Mouse (Mus musculus): ENCODE measurements around the gene Rgl2. TPM values are rescaled to one million over a fixed set of nuclear protein-coding genes. Genes with fewer than 3 reads are reported as not detected.

Rgl2 gene
- polyA plus RNA-seq, 1 experiment from 2014 or later: 44.7 TPM

DNA sequence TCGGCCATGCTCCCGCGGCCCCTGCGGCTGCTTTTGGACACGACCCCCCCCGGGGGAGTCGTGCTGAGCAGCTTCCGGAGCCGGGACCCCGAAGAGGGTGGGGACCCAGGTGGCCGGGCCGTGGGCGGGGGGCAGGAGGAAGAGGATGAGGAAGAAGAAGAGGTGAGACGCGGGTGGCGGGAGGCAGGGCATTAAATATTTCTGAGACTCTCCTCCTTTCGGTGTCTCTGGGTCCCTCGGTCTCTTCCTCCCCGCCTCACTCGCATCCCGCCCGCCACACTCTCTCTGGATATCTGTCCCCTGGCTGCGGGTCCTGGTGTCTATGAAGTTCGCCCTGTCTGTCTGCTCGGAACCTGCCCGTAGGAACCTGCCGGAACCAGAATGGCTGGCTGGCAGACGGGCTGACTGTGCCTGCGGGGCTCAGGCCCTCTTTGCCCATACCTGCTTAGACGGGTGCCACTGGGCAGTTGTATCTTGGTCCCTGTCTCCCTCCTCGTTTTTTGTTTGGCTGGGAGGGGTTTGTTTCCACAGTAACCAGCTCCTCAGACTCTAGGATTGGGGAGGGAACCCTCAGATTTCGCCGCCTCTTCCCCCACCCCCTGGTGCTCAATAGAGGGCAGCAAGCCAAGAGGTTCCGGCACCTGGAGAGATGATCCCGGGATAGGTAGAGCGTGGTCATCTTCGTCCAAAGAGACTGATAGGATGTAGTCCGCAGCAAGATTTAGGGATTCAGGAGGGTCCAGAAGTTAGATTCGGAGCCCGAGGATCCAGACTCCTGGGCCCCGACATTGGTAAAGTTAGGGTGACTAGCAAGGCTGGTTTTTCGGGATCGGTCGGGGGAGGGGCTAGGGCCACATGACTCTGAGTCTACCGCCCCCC is 1.2 kb downstream of the Rgl2 start:
- peaks cover 19% of the 10 kb centered on the region for H3K4me1 ChIP-seq (ENCODE audit: control insufficient read depth, insufficient read depth, low read length)
- peak overlapping the region; percentile 99 for H3K27ac ChIP-seq (ENCODE audit: low read length)
- no peaks in the 10 kb centered on the region for H3K27me3 ChIP-seq (ENCODE audit: control insufficient read depth, insufficient read depth, low read length)
- under 1% methylated on average over 42 of the region's 45 CpGs for WGBS
- H3K4me3 ChIP-seq (replicated peaks; ENCODE audit: low read length): peak overlapping the region; percentile 63
- H3K4me2 ChIP-seq (ENCODE audit: low read depth, low read length): peak overlapping the region; percentile 68
- 0 out of 2 replicates have a peak, but pooled peaks cover 3% of the 10 kb centered on the region for H3K36me3 ChIP-seq (ENCODE audit: control insufficient read depth, insufficient read depth, low read length)
- ATAC-seq (ENCODE audit: insufficient read depth, low FRiP score): peak; percentile 19; the same call in 1 of the 2 replicates
- H3K9me3 ChIP-seq (replicated peaks; ENCODE audit: control insufficient read depth, low read length): no peaks in the 10 kb centered on the region
- peak overlapping the region; percentile 82 for H3K9ac ChIP-seq (ENCODE audit: low read length)

DNA sequence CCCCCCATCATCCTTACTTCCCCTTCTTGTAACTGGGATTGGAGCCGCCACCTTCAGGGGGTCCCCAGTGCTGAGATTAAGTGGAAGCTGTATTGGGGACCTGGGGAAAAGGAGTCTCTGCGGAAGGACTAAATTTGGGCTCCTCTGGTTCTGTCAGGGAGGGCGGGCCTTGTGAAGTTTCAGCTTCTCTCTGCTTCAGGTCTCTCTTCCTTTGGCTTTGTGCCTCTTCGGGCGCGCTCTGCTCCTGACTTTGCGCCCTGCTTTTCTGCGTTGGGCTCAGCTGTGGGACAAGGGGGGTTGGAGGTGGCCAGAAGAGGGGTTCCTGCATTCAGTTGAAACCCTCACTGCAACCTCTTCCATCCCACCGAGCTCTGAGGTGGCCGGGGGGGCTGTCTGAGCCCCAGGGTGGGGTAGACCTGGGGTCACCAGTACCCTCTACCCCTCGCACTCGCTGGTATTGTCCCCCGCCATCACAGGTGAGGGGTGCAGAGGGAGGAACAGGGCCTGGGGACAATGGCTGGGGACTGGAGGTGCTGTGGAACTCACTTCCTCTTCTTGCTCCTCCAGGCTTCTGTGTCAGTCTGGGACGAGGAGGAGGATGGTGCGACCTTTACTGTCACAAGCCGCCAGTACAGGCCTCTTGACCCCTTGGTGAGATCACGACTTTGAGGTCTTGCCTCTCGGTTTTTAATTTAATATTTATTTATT is 2.0 kb downstream of the Rgl2 start:
- Histone ChIP-seq H3K27me3 (ENCODE audit: control insufficient read depth, insufficient read depth, low read length) (no peaks in the 10 kb centered on the region), H3K9me3 (replicated peaks; ENCODE audit: control insufficient read depth, low read length) (no peaks in the 10 kb centered on the region), H3K9ac (ENCODE audit: low read length) (peak overlapping the region; percentile 82), H3K4me3 (replicated peaks; ENCODE audit: low read length) (peak overlapping the region; percentile 63), H3K27ac (ENCODE audit: low read length) (peak overlapping the region; percentile 99), H3K36me3 (ENCODE audit: control insufficient read depth, insufficient read depth, low read length) (0 out of 2 replicates have a peak, but pooled peaks cover 8% of the 10 kb centered on the region), H3K4me1 (ENCODE audit: control insufficient read depth, insufficient read depth, low read length) (peaks cover 19% of the 10 kb centered on the region), H3K4me2 (ENCODE audit: low read depth, low read length) (peak overlapping the region; percentile 68)
- WGBS: 36% methylated on average over 18 of the region's 18 CpGs
- ATAC-seq (ENCODE audit: insufficient read depth, low FRiP score): no peak

DNA sequence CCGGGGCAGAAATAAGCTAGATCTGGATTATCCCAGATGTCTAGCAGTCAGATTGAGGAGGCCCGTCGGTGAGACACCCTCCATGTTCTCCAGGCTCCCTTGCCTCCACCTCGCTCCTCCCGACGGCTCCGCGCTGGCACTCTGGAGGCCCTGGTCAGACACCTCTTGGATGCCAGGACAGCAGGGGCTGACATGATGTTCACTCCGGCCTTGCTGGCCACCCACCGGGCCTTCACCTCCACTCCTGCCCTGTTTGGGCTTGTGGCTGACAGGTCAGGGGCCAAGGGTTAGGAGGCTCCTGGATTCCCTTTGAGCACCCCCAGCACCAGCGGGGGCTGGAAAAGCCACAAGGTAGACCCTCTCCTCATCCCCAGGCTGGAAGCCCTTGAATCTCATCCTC is 2.6 kb downstream of the Rgl2 start:
- H3K4me3 ChIP-seq (replicated peaks; ENCODE audit: low read length): peak overlapping the region; percentile 63; the same call in 1 of the 2 replicates

DNA sequence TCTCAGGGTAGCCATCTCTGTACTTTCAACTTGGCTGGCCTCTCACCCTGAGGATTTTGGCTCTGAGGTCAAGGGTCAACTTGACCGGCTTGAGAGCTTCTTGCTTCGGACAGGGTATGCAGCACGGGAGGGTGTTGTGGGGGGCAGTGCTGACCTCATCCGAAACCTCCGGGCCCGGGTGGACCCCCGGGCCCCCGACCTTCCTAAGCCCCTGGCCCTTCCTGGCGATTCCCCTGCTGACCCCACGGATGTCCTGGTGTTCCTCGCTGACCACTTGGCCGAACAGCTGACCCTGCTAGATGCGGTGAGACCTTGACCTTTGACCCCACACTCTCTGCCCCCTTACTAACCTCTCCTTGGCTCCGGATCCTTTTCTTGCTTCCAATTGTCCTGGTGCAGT is 3.1 kb downstream of the Rgl2 start:
- 85% methylated on average over 14 of the region's 14 CpGs for WGBS
- Histone ChIP-seq H3K9me3 (replicated peaks; ENCODE audit: control insufficient read depth, low read length) (no peaks in the 10 kb centered on the region), H3K9ac (ENCODE audit: low read length) (no peak overlapping the region), H3K4me1 (ENCODE audit: control insufficient read depth, insufficient read depth, low read length) (peaks cover 19% of the 10 kb centered on the region), H3K27ac (ENCODE audit: low read length) (no peak overlapping the region), H3K36me3 (ENCODE audit: control insufficient read depth, insufficient read depth, low read length) (0 out of 2 replicates have a peak, but pooled peaks cover 8% of the 10 kb centered on the region), H3K4me3 (replicated peaks; ENCODE audit: low read length) (no peak overlapping the region), H3K4me2 (ENCODE audit: low read depth, low read length) (no peak overlapping the region), H3K27me3 (ENCODE audit: control insufficient read depth, insufficient read depth, low read length) (no peaks in the 10 kb centered on the region)
- ATAC-seq (ENCODE audit: insufficient read depth, low FRiP score): no peak

More for the DNA sequence above, 2.6 kb downstream of the Rgl2 start:
- H3K4me2 ChIP-seq (ENCODE audit: low read depth, low read length): peak overlapping the region; percentile 68; the same call in 1 of the 2 replicates
- no peaks in the 10 kb centered on the region for H3K27me3 ChIP-seq (ENCODE audit: control insufficient read depth, insufficient read depth, low read length)
- H3K4me1 ChIP-seq (ENCODE audit: control insufficient read depth, insufficient read depth, low read length): peaks cover 19% of the 10 kb centered on the region
- 0 out of 2 replicates have a peak, but pooled peaks cover 8% of the 10 kb centered on the region for H3K36me3 ChIP-seq (ENCODE audit: control insufficient read depth, insufficient read depth, low read length)
- peak overlapping the region; percentile 21; the same call in 1 of the 2 replicates for H3K9ac ChIP-seq (ENCODE audit: low read length)
- WGBS: 94% methylated on average over 11 of the region's 11 CpGs
- no peak for ATAC-seq (ENCODE audit: insufficient read depth, low FRiP score)
- no peak overlapping the region for H3K27ac ChIP-seq (ENCODE audit: low read length)
- H3K9me3 ChIP-seq (replicated peaks; ENCODE audit: control insufficient read depth, low read length): no peaks in the 10 kb centered on the region

DNA sequence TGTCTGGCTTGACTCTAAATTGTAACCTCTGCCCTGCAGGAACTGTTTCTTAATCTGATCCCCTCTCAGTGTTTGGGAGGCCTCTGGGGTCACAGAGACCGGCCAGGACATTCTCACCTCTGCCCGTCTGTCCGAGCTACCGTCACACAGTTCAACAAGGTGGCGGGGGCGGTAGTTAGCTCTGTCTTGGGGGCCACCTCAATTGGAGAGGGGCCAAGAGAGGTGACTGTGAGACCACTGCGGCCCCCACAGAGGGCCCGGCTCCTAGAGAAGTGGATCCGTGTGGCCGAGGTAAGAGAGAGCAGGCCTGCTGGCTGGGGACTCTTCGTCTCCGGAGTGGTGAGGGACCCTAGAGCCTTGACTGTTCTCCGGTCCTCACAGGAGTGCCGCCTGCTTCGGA is 3.6 kb downstream of the Rgl2 start:
- no peak overlapping the region for H3K4me2 ChIP-seq (ENCODE audit: low read depth, low read length)
- 91% methylated on average over 15 of the region's 15 CpGs for WGBS
- no peak overlapping the region for H3K9ac ChIP-seq (ENCODE audit: low read length)
- H3K27ac ChIP-seq (ENCODE audit: low read length): no peak overlapping the region
- peaks cover 17% of the 10 kb centered on the region for H3K4me1 ChIP-seq (ENCODE audit: control insufficient read depth, insufficient read depth, low read length)
- H3K27me3 ChIP-seq (ENCODE audit: control insufficient read depth, insufficient read depth, low read length): no peaks in the 10 kb centered on the region
- 0 out of 2 replicates have a peak, but pooled peaks cover 8% of the 10 kb centered on the region for H3K36me3 ChIP-seq (ENCODE audit: control insufficient read depth, insufficient read depth, low read length)
- no peaks in the 10 kb centered on the region for H3K9me3 ChIP-seq (replicated peaks; ENCODE audit: control insufficient read depth, low read length)
- no peak for ATAC-seq (ENCODE audit: insufficient read depth, low FRiP score)
- H3K4me3 ChIP-seq (replicated peaks; ENCODE audit: low read length): no peak overlapping the region

DNA sequence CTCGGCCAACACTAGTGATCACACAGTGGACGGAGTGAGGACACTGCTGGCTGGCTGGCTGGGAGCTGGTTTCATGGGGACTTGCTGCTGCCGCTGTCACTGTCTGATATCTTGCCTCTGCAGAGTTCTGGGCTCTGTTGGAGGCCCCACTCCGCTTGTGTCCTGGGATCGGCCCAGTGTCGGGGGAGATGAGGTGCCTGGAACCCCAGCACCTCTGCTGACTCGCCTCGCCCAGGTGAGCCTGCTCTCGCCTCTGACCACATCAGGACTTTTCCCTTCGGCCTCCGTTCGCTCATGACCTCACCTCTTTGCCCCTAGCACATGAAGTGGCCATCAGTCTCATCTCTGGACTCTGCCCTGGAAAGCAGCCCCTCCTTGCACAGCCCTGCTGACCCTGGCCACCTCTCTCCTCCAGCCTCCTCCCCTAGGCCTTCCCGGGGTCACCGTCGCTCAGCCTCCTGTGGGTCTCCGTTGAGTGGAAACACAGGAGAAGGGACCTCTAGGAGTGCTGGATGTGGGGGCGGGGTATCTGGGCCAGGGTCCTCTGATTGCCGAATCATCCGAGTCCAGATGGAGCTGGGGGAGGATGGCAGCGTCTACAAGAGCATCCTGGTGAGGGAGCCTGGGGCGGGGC is 6.2 kb downstream of the Rgl2 start:
- Histone ChIP-seq H3K4me3 (replicated peaks; ENCODE audit: low read length) (no peak overlapping the region), H3K9ac (ENCODE audit: low read length) (no peak overlapping the region), H3K36me3 (ENCODE audit: control insufficient read depth, insufficient read depth, low read length) (0 out of 2 replicates have a peak, but pooled peaks cover 8% of the 10 kb centered on the region), H3K27me3 (ENCODE audit: control insufficient read depth, insufficient read depth, low read length) (no peaks in the 10 kb centered on the region), H3K4me2 (ENCODE audit: low read depth, low read length) (no peak overlapping the region), H3K4me1 (ENCODE audit: control insufficient read depth, insufficient read depth, low read length) (peaks cover 19% of the 10 kb centered on the region), H3K27ac (ENCODE audit: low read length) (no peak overlapping the region), H3K9me3 (replicated peaks; ENCODE audit: control insufficient read depth, low read length) (no peaks in the 10 kb centered on the region)
- WGBS: 82% methylated on average over 21 of the region's 21 CpGs
- no peak for ATAC-seq (ENCODE audit: insufficient read depth, low FRiP score)

DNA sequence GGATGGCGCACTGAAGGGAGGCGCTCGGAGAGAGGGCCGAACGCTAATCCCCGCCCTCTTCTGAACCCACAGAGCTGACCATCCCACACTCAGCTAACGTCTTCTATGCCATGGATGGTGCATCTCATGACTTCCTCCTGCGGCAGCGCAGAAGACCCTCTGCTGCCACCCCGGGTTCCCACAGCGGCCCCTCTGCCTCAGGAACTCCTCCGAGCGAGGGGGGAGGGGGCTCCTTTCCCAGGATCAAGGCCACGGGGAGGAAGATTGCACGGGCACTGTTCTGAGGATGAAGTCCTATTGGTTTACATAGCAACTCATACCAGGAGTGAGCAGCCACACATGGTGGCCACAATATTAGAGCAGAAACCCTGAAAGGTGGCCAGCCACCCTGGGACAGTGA is 7.7 kb downstream of the Rgl2 start:
- Histone ChIP-seq H3K27ac (ENCODE audit: low read length) (no peak overlapping the region), H3K4me3 (replicated peaks; ENCODE audit: low read length) (no peak overlapping the region), H3K9me3 (replicated peaks; ENCODE audit: control insufficient read depth, low read length) (no peaks in the 10 kb centered on the region), H3K36me3 (ENCODE audit: control insufficient read depth, insufficient read depth, low read length) (0 out of 2 replicates have a peak, but pooled peaks cover 8% of the 10 kb centered on the region), H3K27me3 (ENCODE audit: control insufficient read depth, insufficient read depth, low read length) (no peaks in the 10 kb centered on the region), H3K4me2 (ENCODE audit: low read depth, low read length) (no peak overlapping the region), H3K4me1 (ENCODE audit: control insufficient read depth, insufficient read depth, low read length) (peaks cover 16% of the 10 kb centered on the region), H3K9ac (ENCODE audit: low read length) (no peak overlapping the region)
- 81% methylated on average over 15 of the region's 15 CpGs for WGBS
- ATAC-seq (ENCODE audit: insufficient read depth, low FRiP score): no peak

DNA sequence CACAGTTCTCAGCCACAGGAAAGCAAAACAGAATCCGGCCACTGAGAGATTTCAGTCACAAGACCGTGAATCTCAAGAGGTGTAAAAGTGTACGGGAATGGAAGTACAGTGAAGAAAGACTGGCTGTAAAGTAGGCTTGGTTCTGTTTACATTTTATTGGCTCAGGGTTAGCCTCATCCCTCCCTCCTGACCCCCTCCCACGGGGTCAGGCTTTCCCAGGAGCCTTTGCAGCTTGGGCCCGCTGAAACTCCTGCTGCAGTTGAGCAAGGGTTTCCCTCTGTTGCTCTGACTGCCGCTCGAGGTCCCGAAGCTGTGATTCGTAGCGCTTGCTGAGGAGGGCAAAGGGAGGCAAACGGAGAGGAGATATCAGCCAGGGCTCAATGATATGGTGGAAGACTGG is 9.4 kb downstream of the Rgl2 start:
- H3K36me3 ChIP-seq (ENCODE audit: control insufficient read depth, insufficient read depth, low read length): peaks cover 12% of the 10 kb centered on the region; the same call in 1 of the 2 replicates
- no peaks in the 10 kb centered on the region for H3K27me3 ChIP-seq (ENCODE audit: control insufficient read depth, insufficient read depth, low read length)
- 76% methylated on average over 11 of the region's 11 CpGs for WGBS
- H3K4me1 ChIP-seq (ENCODE audit: control insufficient read depth, insufficient read depth, low read length): peaks cover 16% of the 10 kb centered on the region
- no peak overlapping the region for H3K4me2 ChIP-seq (ENCODE audit: low read depth, low read length)
- no peaks in the 10 kb centered on the region for H3K9me3 ChIP-seq (replicated peaks; ENCODE audit: control insufficient read depth, low read length)
- H3K9ac ChIP-seq (ENCODE audit: low read length): no peak overlapping the region
- no peak overlapping the region for H3K4me3 ChIP-seq (replicated peaks; ENCODE audit: low read length)
- ATAC-seq (ENCODE audit: insufficient read depth, low FRiP score): no peak
- H3K27ac ChIP-seq (ENCODE audit: low read length): no peak overlapping the region

Measured in stomach, embryonic 16.5 days (tissue).